Mouse (Mus musculus) brain, embryonic 14.5 days (tissue): ENCODE measurements around the gene Tent5b.

Experiments
- CTCF ChIP-seq: fragments of 200-500 bp; IDR thresholded peaks from 2 replicates; pipeline ENCODE4 v1.5.1; 2012; ENCODE audit warnings: inconsistent platforms, mild to moderate bottlenecking, moderate library complexity, borderline replicate concordance; ENCODE audit not compliant: insufficient read depth, insufficient read length; ENCODE audit errors: extremely low read depth
- POLR2A ChIP-seq: fragments of 200-500 bp; IDR thresholded peaks from 2 replicates; pipeline ENCODE4 v1.6.1; 2012; ENCODE audit warnings: mild to moderate bottlenecking, inconsistent platforms, borderline replicate concordance; ENCODE audit not compliant: poor library complexity, insufficient read depth, insufficient read length, severe bottlenecking; ENCODE audit errors: extremely low read depth

DNA sequence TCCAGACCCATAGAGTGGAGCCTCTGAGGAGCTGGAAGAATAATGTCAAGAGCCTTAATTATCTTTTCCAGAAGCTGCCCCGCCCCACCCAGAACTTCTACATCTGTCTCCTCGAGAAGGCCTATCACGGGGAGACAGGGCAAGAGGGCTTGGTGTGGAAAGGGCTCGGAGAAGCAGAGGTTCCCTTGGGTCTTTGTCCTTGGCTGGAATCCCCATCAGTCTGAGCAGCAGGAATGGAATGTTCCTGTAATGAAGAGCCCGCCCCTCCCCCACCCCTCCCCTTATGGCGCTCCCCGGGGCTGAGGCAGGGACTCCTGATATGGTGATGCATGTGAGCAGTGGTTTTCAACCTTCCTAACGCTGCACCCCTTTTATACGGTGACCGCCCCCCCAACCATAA, 11.9 kb downstream of the Tent5b start:
- no peak for TF ChIP-seq CTCF
- no peak for TF ChIP-seq POLR2A
